Mouse (Mus musculus): ENCODE results near the gene Btbd3.

Btbd3 gene

DNA sequence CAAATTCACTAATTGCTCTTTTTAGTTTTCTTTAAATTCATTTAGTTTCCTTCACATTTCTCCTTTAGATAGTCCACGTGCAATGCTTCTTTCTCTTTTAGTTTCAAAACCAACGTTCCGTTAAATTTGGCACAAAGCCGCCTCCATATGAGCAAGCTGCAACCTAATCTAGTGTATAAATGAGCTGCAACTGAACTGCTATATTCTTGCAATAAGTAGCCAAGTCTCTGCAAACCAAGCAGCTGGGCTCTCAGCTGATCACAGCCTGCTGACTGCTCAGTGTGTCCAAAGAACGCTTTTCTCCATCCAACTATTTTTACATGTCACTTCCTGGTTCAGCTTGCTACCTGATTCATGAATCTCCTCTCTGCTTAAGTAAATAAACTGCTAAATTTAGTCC is 295.2 kb downstream of the Btbd3 start:
- DNase-seq = peak; percentile 3 to 6

DNA sequence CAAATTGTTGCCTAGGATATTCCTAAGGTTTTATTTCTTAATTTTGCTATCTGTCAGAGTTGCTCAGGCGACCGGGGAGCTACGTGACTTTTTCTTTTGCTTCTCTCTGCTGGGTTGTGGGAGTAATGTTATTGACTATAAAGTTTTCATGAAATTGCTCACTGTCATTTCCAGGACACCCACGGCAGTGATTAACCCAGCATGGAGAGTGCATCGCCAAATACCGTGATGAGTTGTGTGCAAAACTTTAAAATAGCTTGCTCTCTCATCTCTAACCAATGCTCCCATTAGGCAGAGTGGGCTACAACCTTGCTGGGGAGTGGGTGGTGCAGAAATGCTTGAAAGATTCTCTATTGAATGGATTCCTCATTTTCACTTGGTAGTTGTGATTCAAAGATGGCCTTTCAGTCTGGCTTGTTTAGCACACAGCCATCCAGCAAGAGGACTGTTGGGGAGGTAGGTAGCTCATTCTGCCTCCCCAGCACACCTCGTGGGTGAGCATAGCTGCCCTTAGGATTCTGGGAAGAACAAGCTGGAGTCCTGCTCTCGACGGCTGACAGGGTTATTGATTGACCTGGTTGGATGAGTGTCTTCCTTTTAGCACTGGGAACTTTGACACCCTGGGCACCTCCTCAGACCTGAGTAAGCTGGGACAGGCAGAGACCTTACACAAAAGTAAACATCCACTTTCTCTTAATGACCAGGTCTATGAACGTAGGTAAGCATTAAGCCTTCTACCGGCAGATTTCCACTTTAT is 298.9 kb downstream of the Btbd3 start:
- DNase-seq = no peak

DNA sequence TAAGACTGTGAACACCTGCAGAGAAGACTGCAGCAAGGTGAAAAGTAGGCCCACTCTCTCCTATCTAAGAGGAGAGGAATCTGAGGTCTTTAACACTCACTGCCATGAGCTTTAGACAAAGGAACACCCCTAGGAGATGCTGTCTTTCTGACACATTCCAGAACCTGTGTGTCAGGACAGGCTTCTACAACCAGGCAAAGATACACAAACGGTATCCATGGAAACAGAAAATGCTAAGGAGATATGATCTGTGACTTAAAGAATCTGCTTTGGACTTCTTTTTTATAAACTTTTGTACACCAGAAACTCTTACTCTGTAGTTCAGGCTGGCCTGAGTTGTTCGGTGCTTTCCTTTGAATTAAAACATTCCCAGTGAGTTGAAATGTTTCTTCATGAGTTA is 329.6 kb downstream of the Btbd3 start:
- DNase-seq = no peak

DNA sequence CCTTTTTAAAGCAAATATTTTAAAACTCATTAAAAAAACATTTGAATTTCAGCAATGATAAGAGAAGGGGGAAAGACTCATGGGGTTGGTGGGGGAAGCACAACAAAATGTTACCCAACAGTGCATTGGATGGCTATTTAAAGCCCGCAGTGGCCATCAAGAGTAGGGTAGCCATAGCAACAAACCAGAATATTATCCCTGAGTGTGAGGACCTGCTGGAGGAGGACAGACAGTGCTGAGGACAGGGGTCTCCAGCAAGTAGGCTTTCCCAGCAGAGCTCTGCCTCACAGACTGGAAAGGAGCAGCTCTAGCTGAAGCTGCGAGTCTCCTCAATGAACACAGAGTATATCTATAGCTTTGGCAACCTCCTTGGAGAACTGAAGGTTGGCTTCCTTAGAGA is 331.0 kb downstream of the Btbd3 start:
- no peak for DNase-seq

DNA sequence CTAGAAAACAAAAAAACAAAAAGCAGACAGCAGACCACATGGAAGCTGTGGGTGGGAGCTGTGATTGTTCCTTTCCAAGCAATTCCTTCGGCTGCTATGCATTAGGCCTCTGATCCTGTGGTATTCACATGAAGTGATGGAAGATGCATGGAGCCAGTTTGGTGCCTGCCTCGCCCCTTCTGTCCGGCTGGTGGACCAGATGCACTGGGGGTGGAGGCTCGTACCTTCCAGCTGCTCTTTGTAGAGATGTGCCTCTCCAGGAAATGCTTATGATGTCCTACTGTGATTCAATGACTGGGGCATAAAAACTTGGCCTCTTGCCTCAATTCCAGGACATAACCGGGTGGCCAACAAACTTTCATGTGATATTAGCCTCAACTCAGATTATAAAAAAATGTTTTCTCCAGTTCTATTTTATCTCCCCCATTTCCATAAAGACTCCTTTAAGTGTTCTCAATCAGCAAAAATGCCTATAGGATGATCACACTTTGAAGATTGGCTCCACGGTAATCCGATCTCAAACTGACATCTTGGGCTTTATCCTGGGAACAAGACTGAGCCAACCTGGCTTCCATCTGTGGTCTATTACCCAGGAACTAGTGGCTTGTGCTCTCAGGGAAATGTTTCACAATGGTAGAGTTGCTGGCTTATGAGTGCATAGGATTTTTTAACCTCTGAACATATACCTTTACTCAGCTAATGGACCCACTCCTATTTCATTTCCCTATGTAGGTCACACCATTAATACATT is 331.6 kb downstream of the Btbd3 start:
- no peak for DNase-seq

DNA sequence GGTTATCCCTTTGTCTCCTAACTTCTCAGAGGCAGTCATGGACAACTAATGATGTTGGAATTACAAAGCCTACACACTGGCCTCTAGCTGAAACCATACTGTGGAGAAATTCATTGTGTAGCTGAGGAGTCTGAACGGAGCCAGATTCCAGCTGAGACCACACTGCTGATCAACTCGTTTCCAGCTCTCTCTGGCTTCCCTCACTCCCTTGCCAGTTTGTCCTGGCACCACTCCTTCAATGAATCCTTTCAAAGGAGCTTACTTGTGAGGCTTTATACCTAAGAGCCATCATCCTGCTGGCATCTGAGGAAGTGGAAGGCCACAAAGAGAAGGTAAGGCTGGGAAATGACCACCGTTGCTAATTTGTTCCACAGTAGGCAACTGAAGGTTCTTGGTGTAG is 332.7 kb downstream of the Btbd3 start:
- no peak for DNase-seq

DNA sequence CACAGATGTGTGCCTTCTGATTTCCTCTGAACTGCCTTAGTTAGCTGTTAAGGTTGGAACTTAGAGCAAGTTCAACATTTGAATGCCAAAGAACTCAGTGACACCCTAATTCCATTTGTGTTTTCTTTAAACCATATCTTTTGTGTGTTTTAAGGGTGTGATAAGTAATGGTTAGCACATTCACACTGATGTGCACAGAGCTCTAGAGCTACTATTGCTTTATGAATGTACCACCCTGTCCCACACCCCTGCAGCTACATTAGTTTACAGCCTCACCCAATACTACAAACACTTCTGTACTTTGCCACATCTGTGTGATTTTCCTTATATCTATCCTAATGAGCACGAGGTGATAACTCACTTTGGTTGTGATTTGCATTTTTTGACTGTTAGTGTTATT is 333.9 kb downstream of the Btbd3 start:
- no peak for DNase-seq

DNA sequence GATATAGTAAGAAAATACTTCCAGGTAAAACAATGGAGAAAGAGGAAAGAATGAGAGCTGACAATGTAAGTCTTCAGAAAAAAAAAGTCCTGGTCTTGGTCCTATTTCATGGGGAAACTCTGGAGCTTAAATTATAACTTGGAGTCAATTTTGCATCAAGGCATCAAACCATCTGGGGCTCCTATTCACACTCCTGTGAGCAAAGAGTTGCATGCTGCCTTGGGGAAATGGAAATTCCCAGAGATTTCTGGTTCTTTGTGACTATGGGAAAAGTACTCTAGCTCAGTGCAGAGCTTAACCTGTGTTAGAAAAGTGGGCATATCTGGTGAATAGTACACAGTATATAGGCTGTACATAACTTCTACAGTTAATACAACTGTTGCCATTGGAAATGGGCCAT is 356.0 kb downstream of the Btbd3 start:
- DNase-seq = no peak

DNA sequence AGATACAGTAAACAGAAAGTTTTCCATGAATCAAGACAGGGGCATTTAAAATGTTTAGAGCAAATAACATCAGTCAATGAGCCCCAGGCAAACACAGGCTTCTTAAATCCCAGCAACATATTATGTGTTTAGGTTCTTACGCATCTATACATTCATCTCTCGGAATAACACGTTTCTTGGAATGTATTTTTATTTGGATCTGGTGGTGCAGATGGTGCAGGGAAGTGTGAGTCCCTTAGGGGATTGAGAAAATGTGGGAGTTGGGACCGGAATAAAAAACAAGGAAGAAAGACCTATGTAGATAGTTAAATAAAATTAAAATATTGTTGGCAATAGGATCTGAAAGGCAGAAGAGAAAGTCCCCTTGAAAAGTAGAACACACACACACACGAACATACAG is 361.1 kb downstream of the Btbd3 start:
- DNase-seq = no peak

Measured in kidney, postnatal 4 days (tissue).